Mouse (Mus musculus) intestine, embryonic 14.5 days (tissue): ENCODE results near the gene Acnat1. TPM values are rescaled to one million over a fixed set of nuclear protein-coding genes. Genes with fewer than 3 reads are reported as not detected.
A peak's percentile ranks its signal among the peaks of the same experiment; 100 is the strongest.
"Not testable (repeated sequence)": the region's sequence is repeated elsewhere in the genome, so short reads cannot be mapped to it uniquely, and the experiment has no call there.

Experiments used
- ATAC-seq: fragments of 200-750 bp; cut with Nextera tagmentation; replicated peaks from 2 replicates; pipeline ENCODE4 v1.8.0; 2017; ENCODE audit warnings: low read depth, moderate number of reproducible peaks, moderate TSS enrichment, moderate library complexity; ENCODE audit not compliant: low FRiP score, low TSS enrichment
- DNase-seq: peaks from one replicate; pipeline ENCODE4 v3.0.0-alpha.2; 2018; ENCODE audit warnings: low spot score
- H3K27ac ChIP-seq: fragments of 300-500 bp; sonication (generic); 2 replicates; pipeline ENCODE4 v1.5.1; 2014; ENCODE audit warnings: low read depth, mild to moderate bottlenecking, control low read depth
- H3K27me3 ChIP-seq: fragments of 300-500 bp; sonication (generic); replicated peaks from 2 replicates; pipeline ENCODE4 v1.6.1; 2014; ENCODE audit warnings: low read length, control low read depth; ENCODE audit not compliant: control insufficient read depth, insufficient read depth
- H3K36me3 ChIP-seq: fragments of 300-500 bp; sonication (generic); 2 replicates; pipeline ENCODE4 v1.6.1; 2014; ENCODE audit warnings: low read length, control low read depth; ENCODE audit not compliant: control insufficient read depth, insufficient read depth
- H3K4me1 ChIP-seq: fragments of 300-500 bp; sonication (generic); replicated peaks from 2 replicates; pipeline ENCODE4 v1.6.1; 2014; ENCODE audit warnings: low read length, control low read depth, mixed read lengths; ENCODE audit not compliant: control insufficient read depth, insufficient read depth
- H3K4me2 ChIP-seq: fragments of 300-500 bp; sonication (generic); 2 replicates; pipeline ENCODE4 v1.6.1; 2014; ENCODE audit warnings: low read length
- H3K4me3 ChIP-seq: fragments of 300-500 bp; sonication (generic); 2 replicates; pipeline ENCODE4 v1.5.1; 2014; ENCODE audit warnings: low read depth, low read length, control low read depth, mixed read lengths
- H3K9ac ChIP-seq: fragments of 300-500 bp; sonication (generic); 2 replicates; pipeline ENCODE4 v1.6.1; 2014; ENCODE audit warnings: mild to moderate bottlenecking, low read length
- H3K9me3 ChIP-seq: fragments of 300-500 bp; sonication (generic); 2 replicates; pipeline ENCODE4 v1.6.1; 2016; ENCODE audit warnings: low read length, control low read depth; ENCODE audit not compliant: control insufficient read depth
- WGBS: fragments of 180-500 bp; shearing (Covaris S2); extraction: QIAGEN DNeasy Blood & Tissue Kit; methylation state at CpG from one replicate; pipeline ENCODE4 v1.1.7; 2014; 5-methylcytosine and 5-hydroxymethylcytosine counted together
- polyA plus RNA-seq: library from polyadenylated mRNA; unstranded; fragments of >200 nt; fragmentation: Nextera tagmentation; extraction: Ambion mirVana; gene quantifications from 2 replicates; pipeline ENCODE4 v1.2.1, GENCODE M21; 2014

The Acnat1 gene
- polyA plus RNA-seq = 0.83 and 1.5 TPM in 2 replicates

- ATAC-seq = no peak
- WGBS = 43% methylated on average over 3 of the region's 3 CpGs
- no peak within 1 kb of the TSS for H3K4me2 ChIP-seq
- H3K27me3 ChIP-seq = no peaks in the 10 kb centered on the region
- 0 out of 2 replicates have a peak, but pooled peaks cover 3% of the 10 kb centered on the region for H3K9me3 ChIP-seq
- no peaks in the 10 kb centered on the region for H3K36me3 ChIP-seq
- H3K4me3 ChIP-seq = no peak within 1 kb of the TSS
- no peaks in the 10 kb centered on the region; the same call in 1 of the 2 replicates for H3K4me1 ChIP-seq
- no peak within 1 kb of the TSS for H3K27ac ChIP-seq
- no peak for DNase-seq
- H3K9ac ChIP-seq = no peak within 1 kb of the TSS
These were observed at the start of gene Acnat1 for GRCm38 (mm10) chr4:49473435-49474100. TSS of gene Acnat1 (minus strand) at chr4:49473912.

- peaks cover 27% of the 10 kb centered on the region for H3K36me3 ChIP-seq
- 80% methylated on average over 9 of the region's 9 CpGs for WGBS
These were observed 48.9 kb upstream of the Acnat1 start for GRCm38 (mm10) chr4:49522576-49522975.

GRCm38 (mm10) chr4:49521346-49521745 lies 47.6 kb upstream of the Acnat1 start:
- ATAC-seq = peak; percentile 32; the same call in 1 of the 2 replicates
- under 1% methylated on average over 17 of the region's 17 CpGs for WGBS

More at GRCm38 (mm10) chr4:49522576-49522975, 48.9 kb upstream of the Acnat1 start:
- ATAC-seq = no peak
- Histone ChIP-seq H3K27me3 (no peaks in the 10 kb centered on the region), H3K4me1 (peaks cover 10% of the 10 kb centered on the region), H3K4me3 (0 out of 2 replicates have a peak overlapping the region, but pooled peaks have one; percentile 74), H3K4me2 (peak overlapping the region; percentile 64; the same call in 1 of the 2 replicates), H3K9ac (no peak overlapping the region), H3K9me3 (no peaks in the 10 kb centered on the region), H3K27ac (no peak overlapping the region)
- no peak for DNase-seq

GRCm38 (mm10) chr4:49520572-49521340 lies 47.0 kb upstream of the Acnat1 start, which contains the start of the genes Mrpl50 and Zfp189:
TSS of gene Mrpl50 (minus strand) at chr4:49521093.
TSS of gene Zfp189 (plus strand) at chr4:49521176.
- H3K4me2 ChIP-seq = peak within 1 kb of the TSS; percentile 69
- H3K9me3 ChIP-seq = no peaks in the 10 kb centered on the region
- H3K36me3 ChIP-seq = peaks cover 27% of the 10 kb centered on the region
- H3K27ac ChIP-seq = peak within 1 kb of the TSS; percentile 51
- peak within 1 kb of the TSS; percentile 74 for H3K4me3 ChIP-seq
- no peaks in the 10 kb centered on the region for H3K27me3 ChIP-seq
- peak within 1 kb of the TSS; percentile 85 for H3K9ac ChIP-seq
- peak; percentile 90 for DNase-seq
- under 1% methylated on average over 41 of the region's 41 CpGs for WGBS
- ATAC-seq = peak; percentile 99
- peaks cover 10% of the 10 kb centered on the region for H3K4me1 ChIP-seq

More at GRCm38 (mm10) chr4:49521346-49521745, 47.6 kb upstream of the Acnat1 start:
- Histone ChIP-seq H3K9ac (peak overlapping the region; percentile 63), H3K27ac (no peak overlapping the region), H3K27me3 (no peaks in the 10 kb centered on the region), H3K36me3 (peaks cover 27% of the 10 kb centered on the region), H3K4me2 (peak overlapping the region; percentile 64), H3K9me3 (no peaks in the 10 kb centered on the region), H3K4me3 (peak overlapping the region; percentile 74), H3K4me1 (peaks cover 10% of the 10 kb centered on the region)
- DNase-seq = no peak

GRCm38 (mm10) chr4:49519476-49519875 lies 45.8 kb upstream of the Acnat1 start:
- no peak for DNase-seq
- Histone ChIP-seq H3K27ac (no peak overlapping the region), H3K9me3 (no peaks in the 10 kb centered on the region), H3K4me3 (peak overlapping the region; percentile 74), H3K36me3 (peaks cover 21% of the 10 kb centered on the region), H3K4me2 (peak overlapping the region; percentile 69), H3K4me1 (peaks cover 10% of the 10 kb centered on the region), H3K9ac (no peak overlapping the region), H3K27me3 (no peaks in the 10 kb centered on the region)
- WGBS = 74% methylated on average over 5 of the region's 5 CpGs
- ATAC-seq = no peak

- ATAC-seq (no peak), DNase-seq (no peak)
- Histone ChIP-seq H3K27ac (no peak overlapping the region), H3K36me3 (peaks cover 36% of the 10 kb centered on the region), H3K4me2 (no peak overlapping the region), H3K4me1 (no peaks in the 10 kb centered on the region), H3K27me3 (no peaks in the 10 kb centered on the region), H3K9ac (no peak overlapping the region), H3K9me3 (no peaks in the 10 kb centered on the region), H3K4me3 (no peak overlapping the region)
- 97% methylated on average over 6 of the region's 6 CpGs for WGBS
These were observed 40.7 kb upstream of the Acnat1 start for GRCm38 (mm10) chr4:49514441-49514840.

- 96% methylated on average over 4 of the region's 4 CpGs for WGBS
- no peak for DNase-seq
These were observed 38.9 kb upstream of the Acnat1 start for GRCm38 (mm10) chr4:49512636-49513035.

GRCm38 (mm10) chr4:49510236-49510835 lies 36.6 kb upstream of the Acnat1 start:
- not testable (repeated sequence) for DNase-seq, H3K4me1 ChIP-seq, H3K27me3 ChIP-seq, H3K9ac ChIP-seq, H3K4me2 ChIP-seq, H3K9me3 ChIP-seq, ATAC-seq, H3K4me3 ChIP-seq, H3K27ac ChIP-seq
- H3K36me3 ChIP-seq = peaks cover 30% of the 10 kb centered on the region
- 84% methylated on average over 1 of the region's 1 CpGs for WGBS

More at GRCm38 (mm10) chr4:49512636-49513035, 38.9 kb upstream of the Acnat1 start:
- Histone ChIP-seq H3K4me3 (no peak overlapping the region), H3K36me3 (peaks cover 30% of the 10 kb centered on the region), H3K4me1 (no peaks in the 10 kb centered on the region), H3K27ac (no peak overlapping the region), H3K9me3 (no peaks in the 10 kb centered on the region), H3K27me3 (no peaks in the 10 kb centered on the region), H3K9ac (no peak overlapping the region), H3K4me2 (no peak overlapping the region)
- ATAC-seq = no peak
